Comparison of ENCODE assay signal across 26 mouse cellular contexts in genomic region chr2:59385211-59385935, GRCm38 (mm10).
DNase-seq lines count a peak whose midpoint lies in the region; ATAC-seq lines count a peak whose summit lies in the region.
"Had no signal": no experiment of that assay in that cellular context is flagged by ENCODE, and none has a peak within 500 bp of the region (broad histone marks: within the 10 kb centered on the region; RNA-seq: fewer than 3 reads in every experiment).

No protein-coding gene starts in this region.

- no peak overlapping the region for H3K4me3 ChIP-seq in midbrain, embryonic 11.5 days (ENCODE audit: low read depth, low read length)
- no peak overlapping the region for H3K4me3 ChIP-seq in midbrain, embryonic 13.5 days (replicated peaks)
- H3K4me3 ChIP-seq: embryonic facial prominence, embryonic 10.5 days; embryonic facial prominence, embryonic 12.5 days; forebrain, embryonic 13.5 days; forebrain, embryonic 15.5 days had no signal

- H3K27me3 ChIP-seq in midbrain, embryonic 11.5 days (ENCODE audit: control insufficient read depth, insufficient read depth, low read length), result no peaks in the 10 kb centered on the region
- H3K27me3 ChIP-seq in midbrain, embryonic 13.5 days, result no peaks in the 10 kb centered on the region
- H3K27me3 ChIP-seq: CH12.LX; embryonic facial prominence, embryonic 12.5 days; forebrain, embryonic 13.5 days; forebrain, embryonic 15.5 days; Patski had no signal

- H3K4me2 ChIP-seq in midbrain, embryonic 11.5 days, result no peak overlapping the region
- H3K4me2 ChIP-seq in midbrain, embryonic 13.5 days (replicated peaks), result no peak overlapping the region
- H3K4me2 ChIP-seq: embryonic facial prominence, embryonic 12.5 days; forebrain, embryonic 13.5 days; forebrain, embryonic 15.5 days had no signal

- peak; percentile 41 for DNase-seq in midbrain, embryonic 11.5 days (ENCODE audit: low spot score, missing footprints)
- DNase-seq in ES-CJ7 (ENCODE audit: low read depth, low spot score), result peak; percentile 92
- peak; percentile 97 for DNase-seq in R1 (ENCODE audit: low read depth, low spot score)
- no peak for DNase-seq in left cerebral cortex, adult 18-20 months (ENCODE audit: low spot score in 2 of 2)
- no peak for DNase-seq in kidney, postnatal 14 days
- DNase-seq in heart, adult 8-10 months (ENCODE audit: low spot score), result no peak
- DNase-seq: adrenal gland, adult 8-10 months; adrenal gland, postnatal 14 days; adrenal gland, postnatal 36 days; B cell, adult 2 months; cerebellum, adult 11-12 months; cerebellum, adult 2 months; cerebellum, adult 9-10 months; cerebellum, postnatal 10 days; cerebellum, postnatal 25 days; forebrain, postnatal 0 days had no signal

- no peak overlapping the region for H3K9ac ChIP-seq in midbrain, embryonic 11.5 days (ENCODE audit: low read length)
- no peak overlapping the region for H3K9ac ChIP-seq in midbrain, embryonic 13.5 days (replicated peaks)
- H3K9ac ChIP-seq: embryonic facial prominence, embryonic 12.5 days; forebrain, embryonic 13.5 days; forebrain, embryonic 15.5 days; forebrain, postnatal 0 days had no signal

- ATAC-seq in midbrain, embryonic 11.5 days (ENCODE audit: low FRiP score), result no peak
- no peak for ATAC-seq in midbrain, embryonic 13.5 days
- ATAC-seq: activated CD4-positive, CD25-positive, alpha-beta regulatory T cell, adult 4 months; CD4-positive, CD25-positive, alpha-beta regulatory T cell, adult 4 months; forebrain, embryonic 13.5 days; forebrain, embryonic 15.5 days; forebrain, postnatal 0 days; Patski had no signal

- H3K36me3 ChIP-seq in midbrain, embryonic 11.5 days (ENCODE audit: control insufficient read depth, insufficient read depth, low read length), result no peaks in the 10 kb centered on the region
- H3K36me3 ChIP-seq in midbrain, embryonic 13.5 days, result no peaks in the 10 kb centered on the region
- H3K36me3 ChIP-seq: embryonic facial prominence, embryonic 10.5 days; embryonic facial prominence, embryonic 12.5 days; forebrain, embryonic 15.5 days; G1E had no signal

- no peaks in the 10 kb centered on the region for H3K4me1 ChIP-seq in midbrain, embryonic 11.5 days (ENCODE audit: control insufficient read depth, insufficient read depth, low read length)
- no peaks in the 10 kb centered on the region for H3K4me1 ChIP-seq in midbrain, embryonic 13.5 days (replicated peaks)
- H3K4me1 ChIP-seq: embryonic facial prominence, embryonic 12.5 days; forebrain, embryonic 13.5 days had no signal

- 67% methylated on average over 4 of the region's 4 CpGs for WGBS in midbrain, embryonic 11.5 days
- WGBS in midbrain, embryonic 13.5 days, result 68% methylated on average over 4 of the region's 4 CpGs

- H3K27ac ChIP-seq in midbrain, embryonic 11.5 days (ENCODE audit: low read depth, low read length), result no peak overlapping the region
- no peak overlapping the region for H3K27ac ChIP-seq in midbrain, embryonic 13.5 days
- H3K27ac ChIP-seq: embryonic facial prominence, embryonic 12.5 days; forebrain, embryonic 13.5 days; forebrain, embryonic 15.5 days had no signal

- no peaks in the 10 kb centered on the region for H3K9me3 ChIP-seq in midbrain, embryonic 11.5 days (ENCODE audit: control insufficient read depth, low read length)
- H3K9me3 ChIP-seq in midbrain, embryonic 13.5 days, result no peaks in the 10 kb centered on the region
- H3K9me3 ChIP-seq: embryonic facial prominence, embryonic 10.5 days; embryonic facial prominence, embryonic 12.5 days; forebrain, embryonic 13.5 days; forebrain, embryonic 15.5 days; G1E had no signal

Comparison
In these comparisons a context has a peak if more than half of its experiments do, and no peak if none do; other contexts are left out.
1. DNase-seq: peak in midbrain, embryonic 11.5 days (single experiment), ES-CJ7 (single experiment) and R1 (single experiment); none in left cerebral cortex, adult 18-20 months (0 of 2), kidney, postnatal 14 days (single experiment) and heart, adult 8-10 months (single experiment).